Mouse (Mus musculus): ENCODE measurements around the gene Acvr2b.

DNA sequence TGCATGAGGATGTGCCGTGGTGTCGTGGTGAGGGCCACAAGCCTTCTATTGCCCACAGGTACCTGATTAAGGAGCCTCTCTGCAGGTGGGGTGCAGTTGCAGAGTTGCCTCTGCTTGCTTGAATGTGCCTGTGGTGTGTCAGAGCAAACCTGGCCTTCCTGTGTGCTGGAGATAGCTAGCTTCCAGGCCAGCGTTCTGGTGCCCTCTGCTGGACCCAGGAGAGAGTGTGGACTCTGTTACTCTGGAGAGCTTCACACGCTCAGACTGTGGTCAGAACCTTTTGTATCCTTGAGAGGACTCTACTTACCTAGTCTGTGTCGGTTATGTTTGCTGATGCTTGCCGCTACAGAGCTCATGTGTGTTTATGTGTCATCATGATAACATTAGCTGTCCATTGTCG is 28.4 kb downstream of the Acvr2b start:
- TF ChIP-seq CTCF (IDR thresholded peaks at IDR 0.05; ENCODE audit: low read depth) (peak; percentile 97), EP300 (optimal IDR thresholded peaks at IDR 0.05) (no peak)
